Mouse (Mus musculus): ENCODE measurements around the gene Tapt1. TPM values are rescaled to one million over a fixed set of nuclear protein-coding genes. Genes with fewer than 3 reads are reported as not detected.

Gene Tapt1
- total and polyA plus RNA-seq, 2 experiments from 2014 or later: 15.7 to 36.4 TPM

GRCm38 (mm10) chr5:44242828-44243227 is 16.4 kb upstream of the Tapt1 start:
- TF ChIP-seq EP300 (IDR thresholded peaks at IDR 0.05; ENCODE audit: low read depth) (no peak), CTCF (IDR thresholded peaks at IDR 0.05; ENCODE audit: low read depth) (no peak)
- Histone ChIP-seq H3K9me3 (replicated peaks; ENCODE audit: control insufficient read depth, low read length) (no peaks in the 10 kb centered on the region), H3K27me3 (ENCODE audit: control insufficient read depth, insufficient read depth, low read length) (no peaks in the 10 kb centered on the region), H3K9ac (replicated peaks; ENCODE audit: low read depth, low read length) (no peak overlapping the region), H3K36me3 (replicated peaks; ENCODE audit: control insufficient read depth, insufficient read depth, low read length) (no peaks in the 10 kb centered on the region), H3K4me1 (ENCODE audit: control insufficient read depth, insufficient read depth) (no peaks in the 10 kb centered on the region), H3K4me2 (ENCODE audit: low read depth, low read length) (no peak overlapping the region), H3K4me3 (ENCODE audit: low read depth, low read length) (no peak overlapping the region), H3K27ac (ENCODE audit: low read depth) (no peak overlapping the region)
- no peak for ATAC-seq (ENCODE audit: insufficient read depth, low read depth)
- 72% methylated on average over 4 of the region's 4 CpGs for WGBS
- no peak for DNase-seq (ENCODE audit: low spot score)

GRCm38 (mm10) chr5:44241726-44242125 is 15.3 kb upstream of the Tapt1 start:
- no peak overlapping the region for H3K4me2 ChIP-seq (ENCODE audit: low read depth, low read length)
- no peaks in the 10 kb centered on the region for H3K4me1 ChIP-seq (ENCODE audit: control insufficient read depth, insufficient read depth)
- no peak overlapping the region for H3K9ac ChIP-seq (replicated peaks; ENCODE audit: low read depth, low read length)
- no peak for TF ChIP-seq CTCF (IDR thresholded peaks at IDR 0.05; ENCODE audit: low read depth)
- 92% methylated on average over 1 of the region's 1 CpGs for WGBS
- H3K27me3 ChIP-seq (ENCODE audit: control insufficient read depth, insufficient read depth, low read length): no peaks in the 10 kb centered on the region
- ATAC-seq (ENCODE audit: insufficient read depth, low read depth) (no peak), DNase-seq (ENCODE audit: low spot score) (no peak)
- H3K36me3 ChIP-seq (replicated peaks; ENCODE audit: control insufficient read depth, insufficient read depth, low read length): no peaks in the 10 kb centered on the region
- no peaks in the 10 kb centered on the region for H3K9me3 ChIP-seq (replicated peaks; ENCODE audit: control insufficient read depth, low read length)
- H3K27ac ChIP-seq (ENCODE audit: low read depth): no peak overlapping the region
- no peak overlapping the region for H3K4me3 ChIP-seq (ENCODE audit: low read depth, low read length)

GRCm38 (mm10) chr5:44239187-44240136 is 13.0 kb upstream of the Tapt1 start:
- Histone ChIP-seq H3K4me2 (ENCODE audit: low read depth, low read length) (no peak overlapping the region), H3K27ac (ENCODE audit: low read depth) (no peak overlapping the region), H3K36me3 (replicated peaks; ENCODE audit: control insufficient read depth, insufficient read depth, low read length) (no peaks in the 10 kb centered on the region), H3K9ac (replicated peaks; ENCODE audit: low read depth, low read length) (no peak overlapping the region), H3K9me3 (replicated peaks; ENCODE audit: control insufficient read depth, low read length) (no peaks in the 10 kb centered on the region), H3K27me3 (ENCODE audit: control insufficient read depth, insufficient read depth, low read length) (no peaks in the 10 kb centered on the region), H3K4me3 (ENCODE audit: low read depth, low read length) (no peak overlapping the region), H3K4me1 (ENCODE audit: control insufficient read depth, insufficient read depth) (no peaks in the 10 kb centered on the region)
- ATAC-seq (ENCODE audit: insufficient read depth, low read depth): no peak; the same call in none of the 2 replicates
- no peak for TF ChIP-seq CTCF (IDR thresholded peaks at IDR 0.05; ENCODE audit: low read depth)
- TF ChIP-seq EP300 (IDR thresholded peaks at IDR 0.05; ENCODE audit: low read depth): no peak
- DNase-seq (ENCODE audit: low spot score): peak; percentile 11
- WGBS: 52% methylated on average over 7 of the region's 7 CpGs

- WGBS: 76% methylated on average over 7 of the region's 7 CpGs
Measured at GRCm38 (mm10) chr5:44238201-44238600, 11.8 kb upstream of the Tapt1 start.

GRCm38 (mm10) chr5:44234606-44235005 is 8.2 kb upstream of the Tapt1 start:
- WGBS: 90% methylated on average over 7 of the region's 7 CpGs
- no peak overlapping the region for H3K27ac ChIP-seq (ENCODE audit: low read depth)
- H3K27me3 ChIP-seq (ENCODE audit: control insufficient read depth, insufficient read depth, low read length): no peaks in the 10 kb centered on the region
- no peak overlapping the region for H3K4me3 ChIP-seq (ENCODE audit: low read depth, low read length)
- no peak overlapping the region for H3K4me2 ChIP-seq (ENCODE audit: low read depth, low read length)
- no peaks in the 10 kb centered on the region for H3K9me3 ChIP-seq (replicated peaks; ENCODE audit: control insufficient read depth, low read length)
- TF ChIP-seq CTCF (IDR thresholded peaks at IDR 0.05; ENCODE audit: low read depth) (no peak), EP300 (IDR thresholded peaks at IDR 0.05; ENCODE audit: low read depth) (no peak)
- no peaks in the 10 kb centered on the region for H3K36me3 ChIP-seq (replicated peaks; ENCODE audit: control insufficient read depth, insufficient read depth, low read length)
- ATAC-seq (ENCODE audit: insufficient read depth, low read depth): no peak
- no peaks in the 10 kb centered on the region for H3K4me1 ChIP-seq (ENCODE audit: control insufficient read depth, insufficient read depth)
- DNase-seq (ENCODE audit: low spot score): no peak
- H3K9ac ChIP-seq (replicated peaks; ENCODE audit: low read depth, low read length): no peak overlapping the region

More at GRCm38 (mm10) chr5:44238201-44238600, 11.8 kb upstream of the Tapt1 start:
- Histone ChIP-seq H3K4me2 (ENCODE audit: low read depth, low read length) (no peak overlapping the region), H3K27ac (ENCODE audit: low read depth) (no peak overlapping the region), H3K4me1 (ENCODE audit: control insufficient read depth, insufficient read depth) (no peaks in the 10 kb centered on the region), H3K9me3 (replicated peaks; ENCODE audit: control insufficient read depth, low read length) (no peaks in the 10 kb centered on the region), H3K4me3 (ENCODE audit: low read depth, low read length) (no peak overlapping the region), H3K36me3 (replicated peaks; ENCODE audit: control insufficient read depth, insufficient read depth, low read length) (no peaks in the 10 kb centered on the region), H3K9ac (replicated peaks; ENCODE audit: low read depth, low read length) (no peak overlapping the region), H3K27me3 (ENCODE audit: control insufficient read depth, insufficient read depth, low read length) (no peaks in the 10 kb centered on the region)
- TF ChIP-seq EP300 (IDR thresholded peaks at IDR 0.05; ENCODE audit: low read depth) (no peak), CTCF (IDR thresholded peaks at IDR 0.05; ENCODE audit: low read depth) (no peak)
- ATAC-seq (ENCODE audit: insufficient read depth, low read depth) (no peak), DNase-seq (ENCODE audit: low spot score) (no peak)
